Mouse (Mus musculus): ENCODE measurements around the gene Rrn3. TPM values are rescaled to one million over a fixed set of nuclear protein-coding genes. Genes with fewer than 3 reads are reported as not detected.

Gene Rrn3
- polyA plus RNA-seq, 1 experiment from 2014 or later = 88.3 TPM

- no peak overlapping the region for H3K4me2 ChIP-seq (ENCODE audit: low read length)
- peaks cover 21% of the 10 kb centered on the region for H3K36me3 ChIP-seq (ENCODE audit: control insufficient read depth, insufficient read depth, low read length)
- H3K4me1 ChIP-seq (ENCODE audit: control insufficient read depth, insufficient read depth, low read length) = no peaks in the 10 kb centered on the region
- no peak overlapping the region for H3K27ac ChIP-seq (ENCODE audit: low read length)
- WGBS = 81% methylated on average over 2 of the region's 2 CpGs
- H3K9me3 ChIP-seq (replicated peaks; ENCODE audit: control insufficient read depth, low read length, poor library complexity, severe bottlenecking) = no peaks in the 10 kb centered on the region
- no peaks in the 10 kb centered on the region for H3K27me3 ChIP-seq (ENCODE audit: control insufficient read depth, insufficient read depth, low read depth, low read length)
- no peak for ATAC-seq
- no peak overlapping the region for H3K4me3 ChIP-seq (ENCODE audit: low read depth, low read length)
- H3K9ac ChIP-seq (ENCODE audit: low read depth, low read length) = no peak overlapping the region
Measured at GRCm38 (mm10) chr16:13848310-13848709, 67.8 kb downstream of the Rrn3 start.

GRCm38 (mm10) chr16:13851446-13851845 lies 70.9 kb downstream of the Rrn3 start:
- no peak overlapping the region for H3K9ac ChIP-seq (ENCODE audit: low read depth, low read length)
- H3K27me3 ChIP-seq (ENCODE audit: control insufficient read depth, insufficient read depth, low read depth, low read length) = no peaks in the 10 kb centered on the region
- WGBS = 97% methylated on average over 4 of the region's 4 CpGs
- ATAC-seq = no peak
- no peaks in the 10 kb centered on the region for H3K9me3 ChIP-seq (replicated peaks; ENCODE audit: control insufficient read depth, low read length, poor library complexity, severe bottlenecking)
- H3K4me2 ChIP-seq (ENCODE audit: low read length) = no peak overlapping the region
- H3K36me3 ChIP-seq (ENCODE audit: control insufficient read depth, insufficient read depth, low read length) = peaks cover 12% of the 10 kb centered on the region
- H3K4me1 ChIP-seq (ENCODE audit: control insufficient read depth, insufficient read depth, low read length) = no peaks in the 10 kb centered on the region
- no peak overlapping the region for H3K27ac ChIP-seq (ENCODE audit: low read length)
- H3K4me3 ChIP-seq (ENCODE audit: low read depth, low read length) = no peak overlapping the region

- ATAC-seq = no peak
- Histone ChIP-seq H3K27me3 (ENCODE audit: control insufficient read depth, insufficient read depth, low read depth, low read length) (no peaks in the 10 kb centered on the region), H3K36me3 (ENCODE audit: control insufficient read depth, insufficient read depth, low read length) (peaks cover 14% of the 10 kb centered on the region), H3K9ac (ENCODE audit: low read depth, low read length) (no peak overlapping the region), H3K27ac (ENCODE audit: low read length) (no peak overlapping the region), H3K9me3 (replicated peaks; ENCODE audit: control insufficient read depth, low read length, poor library complexity, severe bottlenecking) (no peaks in the 10 kb centered on the region), H3K4me1 (ENCODE audit: control insufficient read depth, insufficient read depth, low read length) (no peaks in the 10 kb centered on the region), H3K4me3 (ENCODE audit: low read depth, low read length) (no peak overlapping the region), H3K4me2 (ENCODE audit: low read length) (no peak overlapping the region)
- WGBS = 97% methylated on average over 4 of the region's 4 CpGs
Measured at GRCm38 (mm10) chr16:13853886-13854285, 73.4 kb downstream of the Rrn3 start.

Small RNAs within 50 kb of the gene (microRNA-seq; reads per million reads assigned to microRNA genes)
- gene Gm27734 = not detected

Other genes starting within 250 kb of the Rrn3 start
- gene Parn, start 112.5 kb upstream of the Rrn3 start, polyA plus RNA-seq (2015; fragmentation: Nextera tagmentation; extraction: Ambion mirVana) = 30.4 and 32.4 TPM in 2 replicates
- 52.7 and 56.4 TPM in 2 replicates for gene Bfar, start 108.8 kb upstream of the Rrn3 start, polyA plus RNA-seq (2015; fragmentation: Nextera tagmentation; extraction: Ambion mirVana)
- gene 3110001I22Rik, start 108.8 kb upstream of the Rrn3 start, polyA plus RNA-seq (2015; fragmentation: Nextera tagmentation; extraction: Ambion mirVana) = 6.2 and 7.3 TPM in 2 replicates
- 0.26 TPM in 1 of 2 replicates, not detected in the other for gene Pla2g10, start 49.7 kb upstream of the Rrn3 start, polyA plus RNA-seq (2015; fragmentation: Nextera tagmentation; extraction: Ambion mirVana)
- 209 and 214 TPM in 2 replicates for gene Ntan1, start 38.1 kb downstream of the Rrn3 start, polyA plus RNA-seq (2015; fragmentation: Nextera tagmentation; extraction: Ambion mirVana)
- gene Pdxdc1, start 122.4 kb downstream of the Rrn3 start, polyA plus RNA-seq (2015; fragmentation: Nextera tagmentation; extraction: Ambion mirVana) = 74.4 and 76.4 TPM in 2 replicates
- gene Mpv17l, start 122.5 kb downstream of the Rrn3 start, polyA plus RNA-seq (2015; fragmentation: Nextera tagmentation; extraction: Ambion mirVana) = 32.3 and 41.5 TPM in 2 replicates
- 189 and 216 TPM in 2 replicates for gene 2900011O08Rik, start 205.9 kb downstream of the Rrn3 start, polyA plus RNA-seq (2015; fragmentation: Nextera tagmentation; extraction: Ambion mirVana)
- 0.55 and 1.3 TPM in 2 replicates for gene Ifitm7, start 206.2 kb downstream of the Rrn3 start, polyA plus RNA-seq (2015; fragmentation: Nextera tagmentation; extraction: Ambion mirVana)